Mouse (Mus musculus): ENCODE data around the gene Col4a2.

GRCm38 (mm10) chr8:11299317-11299602 is 13.3 kb upstream of the Col4a2 start:
- TF ChIP-seq CTCF (IDR thresholded peaks at IDR 0.05; ENCODE audit: low read depth) = no peak
- TF ChIP-seq EP300 (optimal IDR thresholded peaks at IDR 0.05) = no peak
